Mouse (Mus musculus): Measurements from ENCODE around the gene Syne3. TPM values are rescaled to one million over a fixed set of nuclear protein-coding genes. Genes with fewer than 3 reads are reported as not detected.

Gene Syne3
- total RNA-seq, 2 experiments from 2014 or later, result 16.5 to 18.2 TPM

DNA sequence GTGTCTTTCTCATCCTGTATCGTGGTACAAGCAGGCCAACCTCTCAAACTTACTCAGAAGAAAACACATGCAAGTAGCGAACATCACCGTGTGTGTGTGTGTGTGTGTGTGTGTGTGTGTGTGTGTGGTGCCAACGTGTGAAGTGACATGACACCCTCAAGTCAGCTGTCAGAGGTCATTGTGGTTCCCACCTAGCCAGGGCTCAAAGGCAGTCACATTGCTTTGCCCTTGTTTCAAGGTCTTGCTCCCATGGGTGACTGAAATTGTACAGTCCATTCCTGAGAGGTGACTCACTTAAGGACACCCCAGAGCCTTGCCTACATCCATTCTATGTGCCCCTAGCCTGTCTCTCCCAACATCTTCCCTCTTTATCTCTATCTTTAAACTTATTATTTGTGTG, 40.0 kb downstream of the Syne3 start:
- peak in 1 of 2 experiments; percentile 25 for DNase-seq

DNA sequence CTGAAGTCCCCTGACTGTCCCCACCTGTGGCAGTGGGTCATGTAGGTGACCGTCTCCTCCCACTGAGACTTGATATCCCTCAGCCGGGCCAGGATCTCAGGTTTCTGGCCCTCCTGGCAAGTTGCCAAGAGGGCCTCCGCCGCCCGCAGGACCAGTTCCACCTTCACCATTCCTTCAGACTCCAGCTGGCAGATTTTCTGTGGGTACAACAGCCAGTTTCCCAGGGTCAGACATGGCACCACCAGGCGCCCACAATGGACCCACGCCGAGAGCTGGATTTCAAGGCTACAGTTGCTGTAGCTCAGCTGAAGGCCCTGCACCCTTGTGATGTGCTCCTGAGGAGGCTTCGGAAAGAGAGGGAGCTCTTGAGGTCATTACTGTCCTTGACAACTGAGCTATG, 40.4 kb downstream of the Syne3 start:
- peak; percentile 18 to 33 for DNase-seq

DNA sequence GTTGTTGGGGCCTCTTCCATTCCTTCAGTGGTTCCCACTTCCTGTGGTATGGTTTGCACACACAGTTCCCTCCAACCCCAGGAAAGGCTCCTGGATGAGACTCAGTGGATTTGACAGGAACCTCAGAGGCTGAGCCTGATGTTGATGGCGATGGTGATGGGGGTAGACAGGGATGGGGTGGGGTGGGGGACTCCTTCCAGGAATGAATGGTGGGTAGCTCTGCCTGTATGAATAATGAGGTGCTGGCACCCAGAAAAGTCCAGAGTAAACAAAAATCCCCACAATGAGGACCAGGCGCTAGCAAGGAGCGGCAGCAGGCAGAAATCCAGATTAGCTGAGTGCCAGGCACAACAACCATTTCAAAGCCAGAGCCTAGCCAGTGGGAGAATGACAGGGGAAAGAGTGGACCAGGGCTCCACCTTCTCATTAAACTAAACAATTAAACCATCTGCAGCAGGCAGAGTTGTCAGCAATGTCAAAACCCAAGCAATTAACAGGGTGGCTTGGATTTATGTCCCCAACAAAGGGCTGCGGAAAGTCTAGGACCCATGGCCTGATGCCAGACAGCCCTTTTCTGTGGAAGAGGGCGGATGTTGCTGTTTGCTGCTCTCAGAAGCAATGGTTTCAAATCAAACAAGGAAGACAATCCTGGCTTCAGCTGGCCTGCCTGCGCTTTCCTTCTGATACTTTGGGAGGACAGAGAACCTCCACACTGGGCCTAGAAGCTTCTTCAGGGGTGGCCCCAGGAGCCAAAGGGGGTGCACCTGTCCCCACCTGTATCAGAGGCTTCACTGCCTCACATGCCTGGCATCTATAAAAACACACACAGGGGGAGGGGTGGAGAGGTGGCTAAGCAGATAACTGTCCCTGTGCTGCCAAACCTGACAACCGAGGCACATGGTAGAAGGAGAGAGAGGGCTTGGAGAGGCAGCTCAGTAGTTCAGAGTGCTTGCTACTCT, 44.4 kb downstream of the Syne3 start:
- DNase-seq, result no peak

DNA sequence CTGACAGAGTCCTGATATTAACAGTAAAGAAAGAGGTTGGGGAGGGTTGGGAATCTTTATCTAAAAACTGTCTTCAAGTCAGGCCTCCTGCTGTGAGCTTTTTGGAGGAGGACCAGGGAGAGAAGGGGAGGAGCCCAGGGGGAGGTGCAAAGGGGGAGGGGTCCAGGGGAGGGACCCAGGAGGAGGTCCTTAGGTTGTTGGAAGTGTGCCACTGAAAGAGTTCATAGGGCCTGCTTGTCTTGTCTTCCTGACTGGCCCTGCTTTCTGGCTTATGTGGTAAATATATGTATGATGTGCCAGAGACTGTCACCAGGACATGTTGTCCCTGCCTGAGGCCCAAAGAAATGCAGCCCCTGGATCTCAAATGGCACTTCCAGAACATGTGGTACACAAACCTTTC, 49.2 kb downstream of the Syne3 start:
- no peak for DNase-seq

DNA sequence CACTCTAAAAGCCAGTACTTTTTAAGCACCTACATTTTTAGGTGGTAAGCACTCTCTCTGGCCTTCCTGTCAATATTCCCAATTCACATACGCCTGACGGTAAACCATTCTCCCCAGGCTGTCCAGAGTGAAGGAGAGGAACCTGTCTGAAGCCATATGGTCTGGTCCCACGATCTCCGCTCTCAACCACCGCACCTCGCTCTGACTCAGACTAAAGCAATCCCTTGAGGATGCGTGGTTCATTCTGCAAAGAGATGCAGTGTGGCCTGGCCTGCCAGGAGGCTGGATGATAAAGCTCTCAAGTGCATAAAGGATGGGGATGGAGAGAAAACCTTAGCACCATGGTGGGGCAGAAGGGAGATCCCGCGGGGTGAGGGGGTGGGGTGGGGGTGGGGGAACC, 49.6 kb downstream of the Syne3 start:
- DNase-seq, result no peak

DNA sequence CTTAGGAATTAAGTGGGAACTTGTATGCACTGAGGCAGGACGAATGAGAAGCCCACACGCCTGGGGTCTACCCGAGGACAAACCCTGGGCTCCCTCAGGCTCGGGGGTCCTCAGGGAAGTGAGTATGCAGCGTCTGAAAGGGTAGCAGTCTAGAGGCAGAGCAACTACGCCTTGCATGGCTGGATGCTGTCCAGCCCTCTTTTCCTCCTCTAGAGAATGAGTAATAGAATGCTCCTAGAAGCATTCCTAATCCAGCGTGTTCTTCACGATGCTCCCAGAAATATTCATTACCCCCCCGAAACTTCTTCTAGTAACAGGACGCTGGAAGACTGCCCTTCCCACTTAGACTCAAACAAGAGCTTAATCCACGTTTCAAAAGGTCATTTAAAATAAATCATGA, 51.3 kb downstream of the Syne3 start:
- DNase-seq, result no peak

DNA sequence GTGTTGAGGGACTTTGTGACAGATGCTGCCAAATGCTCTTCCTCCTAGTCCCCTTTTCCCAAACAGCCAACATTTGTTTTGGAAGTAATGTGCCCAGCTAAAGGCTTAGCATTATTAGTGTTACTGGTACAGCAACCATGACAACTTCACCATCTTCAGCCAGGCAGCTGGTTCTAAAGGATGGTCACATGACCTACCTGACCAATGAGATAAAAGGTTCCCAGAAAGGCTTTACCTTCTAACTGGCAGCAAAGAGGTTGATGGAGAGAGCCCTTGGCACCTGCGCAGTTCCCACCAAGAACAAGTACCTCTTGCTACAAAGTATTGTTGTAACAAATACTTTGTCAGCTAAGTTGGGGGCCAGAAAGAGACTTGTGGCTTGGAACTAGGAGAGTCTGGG, 52.4 kb downstream of the Syne3 start:
- no peak for DNase-seq

DNA sequence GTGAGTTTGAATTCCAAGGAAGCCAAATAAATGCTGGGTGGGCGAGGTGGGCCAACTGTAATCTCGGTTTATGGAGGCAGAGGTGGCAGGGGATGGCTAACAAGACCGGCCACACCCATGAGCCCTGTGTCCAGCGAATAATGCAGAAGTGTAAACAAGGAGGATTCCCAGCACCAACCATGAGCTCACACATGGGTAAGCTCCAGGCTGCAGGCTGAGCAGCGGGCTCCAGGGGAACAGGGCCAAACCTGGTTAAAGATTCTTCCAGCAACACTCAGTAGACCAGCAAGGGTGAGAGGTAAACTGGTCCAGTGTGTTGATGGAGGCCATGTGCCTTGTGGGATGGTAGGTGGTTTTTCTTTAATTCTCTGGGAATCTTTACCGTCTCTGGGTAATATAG, 53.2 kb downstream of the Syne3 start:
- no peak for DNase-seq

DNA sequence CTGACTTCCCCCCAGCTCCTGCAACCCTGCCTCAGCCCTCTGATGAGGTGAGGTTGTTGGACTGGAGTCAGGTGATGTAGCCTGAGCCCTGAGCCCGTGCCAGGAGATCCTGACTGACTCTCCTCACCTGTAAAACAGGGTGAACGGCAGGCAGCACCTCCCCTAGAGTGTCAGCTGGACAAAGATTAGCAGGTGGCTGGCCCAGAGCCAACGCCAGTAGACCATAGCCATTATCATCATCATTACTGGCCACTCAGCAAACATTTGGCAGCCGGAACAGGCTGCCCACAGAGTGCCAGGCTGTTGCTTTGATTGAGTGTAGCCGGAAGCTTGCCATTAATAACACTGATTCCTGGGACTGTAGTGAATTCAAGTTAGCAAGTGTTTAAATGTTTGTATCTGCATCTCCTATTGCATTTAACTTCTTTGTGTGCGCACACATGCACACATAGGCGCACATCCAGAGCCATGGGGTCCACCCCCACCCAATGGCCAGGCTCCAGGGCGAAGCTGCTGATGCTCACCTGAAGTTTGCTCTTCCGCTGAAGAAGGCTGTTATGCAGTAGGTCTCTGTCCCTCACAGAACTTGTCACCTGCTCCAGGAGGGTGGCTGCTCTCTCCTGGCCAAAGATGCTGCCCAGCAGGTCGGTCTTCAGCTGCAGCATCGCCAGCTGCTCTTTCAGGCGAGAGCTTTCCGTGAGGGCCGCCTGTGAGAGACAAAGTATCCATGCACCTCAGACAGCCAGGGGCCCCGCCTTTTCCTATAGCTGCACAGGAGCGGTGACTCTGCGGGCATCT, 54.4 kb downstream of the Syne3 start:
- DNase-seq, result no peak

DNA sequence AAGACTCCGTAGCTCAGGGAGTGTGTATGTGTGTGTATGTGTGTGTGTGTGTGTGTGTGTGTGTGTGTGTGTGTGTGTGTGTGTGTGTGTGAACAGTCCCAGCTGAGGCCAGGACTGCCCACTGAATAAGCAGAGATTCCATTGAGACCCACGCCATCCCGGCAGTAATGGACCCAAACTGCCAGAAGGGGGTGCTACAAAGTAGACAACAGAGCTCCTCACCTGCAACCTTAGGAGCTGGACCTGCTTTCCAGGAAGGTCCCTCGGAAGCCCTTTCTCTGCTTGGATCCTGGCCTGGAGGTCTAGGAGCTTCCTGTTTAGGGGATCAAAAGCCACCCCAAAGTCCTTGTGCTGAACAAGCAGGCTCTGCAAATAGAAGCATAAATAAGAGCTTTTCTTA, 55.7 kb downstream of the Syne3 start:
- peak; percentile 72 to 76 for DNase-seq

DNA sequence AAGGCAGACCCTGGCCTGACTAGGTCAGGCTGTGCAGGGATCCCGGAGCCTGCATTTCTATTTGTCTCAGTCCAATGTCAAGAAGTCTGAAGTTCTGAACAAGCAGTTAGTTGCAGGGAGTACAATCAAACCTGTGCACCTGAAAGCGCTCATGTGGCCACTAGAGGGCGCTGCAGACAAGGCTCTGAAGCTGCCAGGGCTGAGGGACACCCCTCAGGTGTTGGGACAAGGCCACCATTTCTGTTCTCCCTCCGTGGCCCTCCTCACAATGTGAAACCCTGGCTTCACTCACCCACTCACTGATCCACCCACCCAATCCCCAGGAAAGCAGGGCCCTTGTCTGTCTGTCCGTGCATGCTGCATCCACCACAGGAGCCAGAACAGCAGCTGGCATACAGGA, 57.2 kb downstream of the Syne3 start:
- DNase-seq, result peak; percentile 83 to 88

DNA sequence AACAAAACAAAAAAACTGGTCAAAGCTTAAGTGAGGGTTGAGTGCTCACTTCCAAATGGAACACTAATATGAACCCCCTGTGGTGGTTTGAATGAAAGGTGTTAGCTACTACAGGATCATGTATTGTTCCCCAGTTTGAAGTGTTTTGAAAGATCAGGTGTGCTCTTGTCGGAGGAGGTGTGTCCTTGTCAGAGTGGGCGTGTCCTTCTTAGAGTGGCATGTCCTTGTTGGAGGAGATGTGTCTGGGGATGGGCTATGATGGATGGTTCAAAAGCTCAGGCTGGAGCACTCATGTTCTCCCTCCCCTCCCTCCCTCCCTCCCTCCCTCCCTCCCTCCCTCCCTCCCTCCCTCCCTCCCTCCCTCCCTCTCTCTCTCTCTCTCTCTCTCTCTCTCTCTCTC, 61.7 kb downstream of the Syne3 start:
- DNase-seq, result no peak

DNA sequence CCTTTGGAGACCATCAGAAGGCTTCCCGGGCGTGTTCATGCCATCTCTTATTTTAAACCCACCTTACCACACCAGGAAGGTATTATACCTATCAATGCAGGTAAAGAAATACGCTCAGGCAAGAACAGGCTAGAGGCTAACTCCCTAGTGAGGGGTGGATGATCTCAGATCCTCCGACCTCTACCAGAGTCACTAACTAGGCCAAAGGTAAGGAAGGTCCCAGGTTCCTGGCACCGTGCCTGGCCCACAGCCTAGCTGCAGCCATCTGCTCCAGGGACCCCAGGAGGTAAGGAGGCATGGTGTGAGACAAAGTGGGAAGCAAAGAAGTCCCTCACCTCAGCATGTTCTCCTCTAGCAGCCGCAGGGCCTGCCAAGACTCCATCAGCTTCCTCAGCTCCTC, 63.4 kb downstream of the Syne3 start:
- no peak for DNase-seq

DNA sequence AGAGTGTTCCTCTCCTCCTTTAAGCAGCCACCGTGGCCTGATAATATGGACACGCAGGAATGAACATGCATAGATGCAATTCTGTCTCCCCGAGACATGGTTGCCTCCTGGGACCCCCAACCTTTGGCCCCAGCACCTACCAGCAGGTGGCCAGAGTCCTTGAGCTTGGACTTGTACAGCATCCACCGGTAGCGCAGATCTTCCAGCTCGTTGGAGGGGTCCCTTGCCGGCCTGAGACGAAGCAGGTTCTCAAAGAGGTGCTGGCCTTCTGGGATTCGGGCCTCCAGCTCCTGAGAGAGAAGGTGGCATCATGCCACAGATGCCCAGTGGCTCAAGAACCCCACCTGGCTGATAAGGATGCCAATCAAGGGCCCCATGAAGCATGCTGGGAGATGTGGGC, 69.1 kb downstream of the Syne3 start:
- DNase-seq, result no peak

DNA sequence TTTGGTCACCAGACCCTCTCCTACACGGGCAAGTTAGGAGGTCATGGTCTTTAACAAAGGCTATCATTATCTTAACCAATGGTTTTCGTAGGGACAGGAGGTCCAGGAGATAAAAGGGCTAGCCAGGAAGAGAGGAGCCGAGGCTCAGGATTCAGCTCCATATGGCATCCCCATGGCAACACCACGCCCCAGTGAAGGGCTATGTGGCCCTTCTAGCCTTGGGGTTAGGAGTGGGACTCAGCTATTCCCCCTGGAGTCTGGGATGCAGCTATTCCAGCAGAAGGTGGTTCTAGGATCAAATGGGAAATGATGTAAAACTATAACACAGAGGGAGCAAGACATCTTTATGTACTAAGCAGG, 69.6 kb downstream of the Syne3 start:
- no peak for DNase-seq

DNA sequence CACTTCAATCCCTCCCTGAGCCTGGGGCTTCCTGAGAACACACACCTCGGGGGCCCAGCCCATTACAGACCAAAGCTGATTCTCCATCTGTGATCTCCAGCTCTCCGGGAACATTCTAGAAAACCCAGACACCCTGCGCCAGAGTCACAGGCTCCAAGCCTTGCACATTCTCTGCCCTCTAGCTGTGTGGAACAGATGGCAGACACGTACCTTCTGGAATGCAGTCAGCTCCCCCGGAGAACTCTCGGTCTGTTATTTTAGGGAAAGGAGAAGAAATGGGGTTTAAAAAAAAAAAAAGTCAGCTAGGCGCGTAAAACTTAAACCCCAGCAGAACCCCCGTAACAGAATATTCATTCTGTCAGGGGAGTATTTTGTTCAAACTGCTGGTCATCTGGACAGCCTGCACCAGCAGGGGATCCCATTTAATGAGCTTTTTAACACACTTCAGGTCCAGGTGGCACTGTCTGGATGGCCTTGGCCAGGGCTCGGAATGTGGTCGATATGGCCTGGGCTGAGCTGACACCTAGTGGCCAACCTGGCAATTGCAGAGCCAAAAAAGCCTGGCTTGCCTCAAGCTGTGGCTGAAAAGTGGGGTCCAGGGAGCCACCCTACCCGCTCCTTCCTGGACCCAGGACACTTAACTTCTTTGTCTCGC, 70.1 kb downstream of the Syne3 start:
- peak; percentile 73 to 79 for DNase-seq

DNA sequence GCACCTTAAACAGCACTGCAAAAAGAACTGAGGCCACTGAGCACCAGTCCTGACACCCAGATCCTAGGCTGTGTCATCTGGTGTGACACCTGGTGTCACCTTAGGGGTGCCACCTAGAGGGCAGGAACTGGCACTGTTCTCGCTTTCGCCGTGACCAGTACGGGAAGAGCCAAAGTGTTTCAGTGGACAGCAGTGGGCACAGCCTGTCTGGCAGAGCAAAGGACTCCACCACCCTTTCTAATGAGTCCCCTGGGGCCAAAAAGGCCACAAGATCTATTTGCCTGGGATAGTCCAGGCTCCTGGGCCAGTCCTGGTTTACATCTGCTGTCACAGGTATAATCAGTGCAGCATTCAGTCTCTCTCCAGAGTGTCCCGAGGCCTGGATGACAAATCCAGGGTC, 70.7 kb downstream of the Syne3 start:
- DNase-seq, result no peak

DNA sequence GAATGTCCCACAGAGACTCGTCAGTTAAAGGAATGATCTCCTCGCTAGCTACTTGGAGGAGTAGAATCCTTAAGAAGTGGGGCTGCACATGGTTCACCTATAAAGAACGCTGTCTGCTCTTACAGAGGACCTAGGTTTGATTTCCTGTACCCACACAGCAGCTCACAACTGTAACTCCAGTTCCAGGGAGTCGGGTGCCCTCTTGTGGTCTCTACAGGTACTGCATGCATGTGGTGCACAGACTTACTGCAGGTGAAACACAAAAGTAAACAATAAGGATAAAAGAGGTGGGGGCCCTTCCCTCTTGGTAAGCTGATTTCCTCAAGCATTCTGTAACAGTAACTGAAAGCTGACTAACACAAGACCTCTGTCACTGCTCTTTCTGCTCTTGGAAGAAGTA, 73.4 kb downstream of the Syne3 start:
- DNase-seq, result peak; percentile 34 to 42

DNA sequence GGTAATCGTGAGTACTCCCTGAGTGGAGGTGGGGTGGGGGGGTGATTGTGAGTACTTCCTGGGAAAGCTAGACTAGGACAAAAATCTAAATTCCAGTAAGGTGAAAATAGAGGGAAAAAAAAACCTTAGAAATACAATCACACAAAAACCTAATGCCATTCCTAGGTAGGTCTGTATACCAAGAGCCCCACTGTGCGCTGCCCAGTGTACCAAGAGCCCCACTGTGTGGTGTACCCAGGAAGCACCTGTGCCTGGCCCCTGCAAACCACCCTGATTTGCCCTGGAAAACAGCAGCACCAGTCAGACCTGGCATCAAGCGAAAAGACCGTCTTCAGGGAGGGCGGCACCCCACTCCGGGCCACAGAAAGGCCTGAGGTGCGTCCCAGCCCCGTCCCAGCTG, 74.5 kb downstream of the Syne3 start:
- DNase-seq, result no peak

DNA sequence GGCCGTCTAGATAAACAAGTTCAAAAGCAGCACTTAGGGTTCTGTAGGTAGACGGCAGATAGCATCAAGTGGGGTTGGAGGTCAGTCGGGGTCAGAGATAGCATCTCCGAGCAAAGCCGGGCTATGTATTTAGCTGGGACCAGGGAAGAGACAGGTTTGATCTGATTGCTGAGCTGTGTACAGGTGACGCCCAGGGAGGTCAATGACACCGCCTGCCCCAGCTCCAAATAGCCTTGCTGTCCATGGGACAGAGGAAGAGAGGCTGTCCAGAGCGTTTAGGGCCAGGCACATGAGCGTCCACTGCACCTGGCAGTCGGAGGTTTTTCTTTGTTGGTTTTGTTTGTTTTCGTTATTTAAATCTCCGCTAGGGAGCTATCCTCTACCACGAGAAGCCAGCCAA, 75.8 kb downstream of the Syne3 start:
- DNase-seq, result no peak

DNA sequence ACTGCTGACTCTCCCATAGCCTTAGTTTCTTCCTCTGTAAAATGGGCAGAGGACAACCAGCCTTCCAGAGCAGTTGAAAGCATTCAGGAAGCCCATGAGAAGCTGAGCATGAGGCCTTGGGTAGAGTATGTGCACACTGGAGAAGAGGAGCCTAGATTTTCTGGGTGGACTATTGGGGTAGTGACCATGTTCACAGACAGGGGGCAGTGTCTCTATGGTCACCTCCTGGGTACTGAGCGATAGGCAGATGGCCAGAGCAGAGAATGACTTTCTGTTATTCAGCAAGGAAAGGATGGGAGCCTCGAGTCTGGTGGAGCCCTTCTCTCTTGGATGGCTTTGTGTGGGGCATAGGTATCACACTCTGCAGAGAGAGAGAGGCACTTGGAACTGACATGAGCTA, 76.4 kb downstream of the Syne3 start:
- peak in 1 of 2 experiments; percentile 18 for DNase-seq

DNA sequence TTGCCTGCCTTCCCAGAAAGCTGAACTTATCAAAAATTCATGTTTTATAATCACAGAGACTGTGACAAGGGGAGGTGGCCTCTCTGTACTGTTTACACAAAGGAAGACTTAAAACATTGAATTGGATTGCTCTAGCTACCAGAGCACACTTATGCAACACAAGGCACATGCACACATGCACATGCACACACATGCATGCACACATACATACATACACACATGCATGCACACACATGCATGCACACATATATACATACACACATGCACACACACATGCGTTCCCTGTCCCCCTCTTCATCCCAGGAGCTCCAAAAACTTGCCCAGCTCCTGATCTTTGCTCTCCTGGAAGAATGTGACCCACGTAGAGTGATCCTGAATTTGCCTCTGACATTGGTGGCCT, 83.8 kb downstream of the Syne3 start:
- no peak for DNase-seq

DNA sequence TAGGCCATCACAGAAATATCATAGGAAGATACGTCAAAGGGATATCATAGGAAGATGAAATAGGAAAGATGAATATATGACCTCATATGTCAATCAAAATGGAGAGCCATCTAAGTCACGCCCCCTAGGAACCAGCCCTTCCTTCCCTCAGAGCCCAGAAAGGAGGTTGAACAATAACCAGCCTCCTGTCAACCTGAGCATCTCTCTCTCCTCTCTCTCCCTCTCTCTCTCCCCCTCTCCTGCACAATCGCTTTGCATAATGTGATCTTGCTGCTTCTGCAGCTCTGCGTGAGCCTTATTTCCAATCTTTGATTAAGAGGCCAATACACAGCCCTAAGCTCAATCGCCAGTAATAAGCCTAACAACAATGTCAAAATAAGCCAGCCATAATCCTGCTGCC, 84.6 kb downstream of the Syne3 start:
- DNase-seq, result no peak
